Comparison of ENCODE assay signal across 13 mouse cellular contexts in the genomic region with DNA sequence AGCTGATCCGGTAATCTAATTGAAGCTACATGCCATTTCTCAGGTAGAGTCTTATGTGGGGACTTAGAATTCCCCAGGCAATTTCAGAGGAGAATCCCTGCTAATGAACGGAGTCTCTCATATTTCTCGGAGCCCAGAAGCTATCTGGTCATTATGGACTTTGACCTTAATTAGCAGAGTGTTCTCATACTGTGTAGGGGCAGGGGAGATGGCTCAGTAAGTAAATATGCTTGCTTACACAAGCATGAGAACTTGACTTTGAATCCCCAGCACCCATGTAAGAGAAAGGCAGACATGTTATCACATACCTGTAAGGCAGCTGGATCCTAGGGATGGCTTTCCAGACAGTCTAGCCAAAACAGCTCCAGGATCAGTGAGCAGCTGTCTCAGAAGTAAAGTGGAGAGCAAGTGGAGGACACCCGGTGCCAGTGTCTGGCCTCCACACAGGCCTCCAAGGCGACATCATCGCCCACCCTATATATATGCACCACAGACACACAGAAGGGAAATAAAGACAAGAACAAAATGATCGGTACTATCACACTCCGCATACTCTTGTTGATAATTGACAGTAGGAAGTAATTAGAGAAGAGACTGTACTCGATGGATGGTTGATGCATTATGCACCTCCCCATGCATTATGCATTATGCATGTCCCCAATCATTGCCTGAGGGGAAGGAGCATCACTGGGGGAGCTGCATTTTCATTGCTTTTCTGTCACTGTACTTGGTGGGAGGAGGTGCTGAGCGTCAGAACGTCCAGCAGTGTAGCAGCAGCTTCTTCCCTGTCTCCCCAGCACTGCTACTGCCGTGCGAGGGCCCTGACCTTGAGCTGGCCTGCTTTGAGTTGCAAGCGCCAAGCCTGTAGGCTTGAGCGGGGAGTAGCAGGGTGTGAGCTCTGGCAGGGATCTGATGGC. TPM values are rescaled to one million over a fixed set of nuclear protein-coding genes. Genes with fewer than 3 reads are reported as not detected.
DNase-seq lines count a peak whose midpoint lies in the region; ATAC-seq and TF ChIP-seq lines count a peak whose summit lies in the region.
"Had no signal": no experiment of that assay in that cellular context is flagged by ENCODE, and none has a peak within 500 bp of the region (broad histone marks: within the 10 kb centered on the region; RNA-seq: fewer than 3 reads in every experiment).

No protein-coding gene starts in this region.

- no peak for TF ChIP-seq CTCF in liver, postnatal 0 days (IDR thresholded peaks at IDR 0.05; ENCODE audit: low read depth)

- 84% methylated on average over 15 of the region's 15 CpGs for WGBS in liver, postnatal 0 days (ENCODE audit: insufficient replicate concordance)
- 87% methylated on average over 15 of the region's 15 CpGs for WGBS in liver, embryonic 12.5 days (ENCODE audit: insufficient replicate concordance)
- WGBS in hindbrain, embryonic 12.5 days, result 72% methylated on average over 15 of the region's 15 CpGs
- WGBS in neural tube, embryonic 13.5 days, result 59% methylated on average over 15 of the region's 15 CpGs

- no peak overlapping the region for H3K4me3 ChIP-seq in liver, postnatal 0 days (ENCODE audit: low read depth, low read length)
- H3K4me3 ChIP-seq in liver, embryonic 12.5 days, result no peak overlapping the region
- no peak overlapping the region for H3K4me3 ChIP-seq in hindbrain, embryonic 12.5 days
- H3K4me3 ChIP-seq in neural tube, embryonic 13.5 days, result no peak overlapping the region
- H3K4me3 ChIP-seq: embryonic facial prominence, embryonic 15.5 days; heart, embryonic 15.5 days had no signal

- H3K27ac ChIP-seq in liver, postnatal 0 days (ENCODE audit: low read depth), result no peak overlapping the region
- H3K27ac ChIP-seq in liver, embryonic 12.5 days, result no peak overlapping the region
- peak overlapping the region; percentile 45 for H3K27ac ChIP-seq in hindbrain, embryonic 12.5 days
- peak overlapping the region; percentile 78 for H3K27ac ChIP-seq in neural tube, embryonic 13.5 days (replicated peaks)
- H3K27ac ChIP-seq: embryonic facial prominence, embryonic 15.5 days; heart, embryonic 15.5 days had no signal

- H3K27me3 ChIP-seq in liver, postnatal 0 days (ENCODE audit: insufficient read depth, low read length), result no peaks in the 10 kb centered on the region
- no peaks in the 10 kb centered on the region for H3K27me3 ChIP-seq in liver, embryonic 12.5 days (replicated peaks)
- no peaks in the 10 kb centered on the region for H3K27me3 ChIP-seq in hindbrain, embryonic 12.5 days
- no peaks in the 10 kb centered on the region for H3K27me3 ChIP-seq in neural tube, embryonic 13.5 days
- H3K27me3 ChIP-seq: embryonic facial prominence, embryonic 15.5 days; heart, embryonic 15.5 days had no signal

- H3K4me2 ChIP-seq in liver, postnatal 0 days (ENCODE audit: low read depth, low read length), result no peak overlapping the region
- no peak overlapping the region for H3K4me2 ChIP-seq in liver, embryonic 12.5 days
- H3K4me2 ChIP-seq in hindbrain, embryonic 12.5 days (replicated peaks), result no peak overlapping the region
- no peak overlapping the region for H3K4me2 ChIP-seq in neural tube, embryonic 13.5 days
- H3K4me2 ChIP-seq: embryonic facial prominence, embryonic 15.5 days; heart, embryonic 15.5 days; liver, embryonic 11.5 days had no signal

- H3K9me3 ChIP-seq in liver, postnatal 0 days (ENCODE audit: low read length), result no peaks in the 10 kb centered on the region
- H3K9me3 ChIP-seq in liver, embryonic 12.5 days (replicated peaks), result no peaks in the 10 kb centered on the region
- no peaks in the 10 kb centered on the region for H3K9me3 ChIP-seq in hindbrain, embryonic 12.5 days (replicated peaks)
- no peaks in the 10 kb centered on the region for H3K9me3 ChIP-seq in neural tube, embryonic 13.5 days
- H3K9me3 ChIP-seq: embryonic facial prominence, embryonic 15.5 days; heart, embryonic 15.5 days had no signal

- ATAC-seq in liver, postnatal 0 days, result peak; percentile 56
- no peak for ATAC-seq in liver, embryonic 12.5 days
- ATAC-seq in hindbrain, embryonic 12.5 days (ENCODE audit: low FRiP score), result peak; percentile 76
- peak; percentile 77 for ATAC-seq in neural tube, embryonic 13.5 days (ENCODE audit: low read depth)

- no peak for DNase-seq in liver, postnatal 0 days
- peak; percentile 40 for DNase-seq in brain, adult 2 months (ENCODE audit: low read depth, low spot score)
- no peak for DNase-seq in right cerebral cortex, postnatal 25 days
- DNase-seq in thymus, postnatal 36 days, result no peak
- DNase-seq: cerebellum, postnatal 36 days; gastrocnemius, postnatal 10 days had no signal

- H3K36me3 ChIP-seq in liver, postnatal 0 days (replicated peaks; ENCODE audit: insufficient read depth, low read length), result peaks cover 68% of the 10 kb centered on the region
- peaks cover 97% of the 10 kb centered on the region for H3K36me3 ChIP-seq in liver, embryonic 12.5 days
- H3K36me3 ChIP-seq in hindbrain, embryonic 12.5 days, result peaks cover 65% of the 10 kb centered on the region
- peaks cover 82% of the 10 kb centered on the region for H3K36me3 ChIP-seq in neural tube, embryonic 13.5 days

- no peaks in the 10 kb centered on the region for H3K4me1 ChIP-seq in liver, postnatal 0 days (ENCODE audit: insufficient read depth)
- no peaks in the 10 kb centered on the region for H3K4me1 ChIP-seq in liver, embryonic 12.5 days
- H3K4me1 ChIP-seq in hindbrain, embryonic 12.5 days, result no peaks in the 10 kb centered on the region
- H3K4me1 ChIP-seq in neural tube, embryonic 13.5 days (replicated peaks), result peaks cover 21% of the 10 kb centered on the region
- H3K4me1 ChIP-seq: embryonic facial prominence, embryonic 15.5 days; heart, embryonic 15.5 days had no signal

- no peak overlapping the region for H3K9ac ChIP-seq in liver, postnatal 0 days (replicated peaks)
- no peak overlapping the region for H3K9ac ChIP-seq in liver, embryonic 12.5 days
- H3K9ac ChIP-seq in hindbrain, embryonic 12.5 days, result no peak overlapping the region
- H3K9ac ChIP-seq in neural tube, embryonic 13.5 days, result 0 out of 2 replicates have a peak overlapping the region, but pooled peaks have one; percentile 13
- H3K9ac ChIP-seq: embryonic facial prominence, embryonic 15.5 days; heart, embryonic 15.5 days had no signal

- TF ChIP-seq EP300 in liver, postnatal 0 days (IDR thresholded peaks at IDR 0.05; ENCODE audit: low read depth), result no peak

RNA-seq across cellular contexts. Expression of a gene that starts 18.1 kb away (rescaled TPM):
- not detected in 2 replicates for polyA plus RNA-seq in liver, postnatal 0 days (2015; fragmentation: Nextera tagmentation; extraction: Ambion mirVana)
- not detected in 2 replicates for polyA plus RNA-seq in liver, embryonic 12.5 days (2016; fragmentation: Nextera tagmentation; extraction: Ambion mirVana)
- polyA plus RNA-seq in hindbrain, embryonic 12.5 days (2016; fragmentation: Nextera tagmentation; extraction: Ambion mirVana), result not detected in 2 replicates
- not detected in 2 replicates for polyA plus RNA-seq in neural tube, embryonic 13.5 days (2015; fragmentation: Nextera tagmentation; extraction: Ambion mirVana)
- polyA plus RNA-seq: embryonic facial prominence, embryonic 15.5 days; heart, embryonic 15.5 days; kidney, embryonic 14.5 days; liver, embryonic 11.5 days had no signal

RNA-seq across cellular contexts. Expression of a gene that starts 58.9 kb away (rescaled TPM):
- polyA plus RNA-seq in liver, postnatal 0 days (2015; fragmentation: Nextera tagmentation; extraction: Ambion mirVana), result 0.15 TPM in 1 of 2 replicates, not detected in the other
- polyA plus RNA-seq in liver, embryonic 12.5 days (2016; fragmentation: Nextera tagmentation; extraction: Ambion mirVana), result not detected in 2 replicates
- polyA plus RNA-seq in hindbrain, embryonic 12.5 days (2016; fragmentation: Nextera tagmentation; extraction: Ambion mirVana), result 0.36 and 0.53 TPM in 2 replicates
- 0.21 and 0.67 TPM in 2 replicates for polyA plus RNA-seq in neural tube, embryonic 13.5 days (2015; fragmentation: Nextera tagmentation; extraction: Ambion mirVana)
- polyA plus RNA-seq: heart, embryonic 15.5 days had no signal

RNA-seq across cellular contexts. Expression of a gene that starts 59.4 kb away (rescaled TPM):
- 22.0 and 22.2 TPM in 2 replicates for polyA plus RNA-seq in liver, postnatal 0 days (2015; fragmentation: Nextera tagmentation; extraction: Ambion mirVana)
- polyA plus RNA-seq in liver, embryonic 12.5 days (2016; fragmentation: Nextera tagmentation; extraction: Ambion mirVana), result 35.6 and 37.1 TPM in 2 replicates
- 55.4 and 55.6 TPM in 2 replicates for polyA plus RNA-seq in hindbrain, embryonic 12.5 days (2016; fragmentation: Nextera tagmentation; extraction: Ambion mirVana)
- polyA plus RNA-seq in neural tube, embryonic 13.5 days (2015; fragmentation: Nextera tagmentation; extraction: Ambion mirVana), result 45.7 and 49.3 TPM in 2 replicates

Comparison
In these comparisons a context has a peak if more than half of its experiments do, and no peak if none do; other contexts are left out.
1. H3K27ac ChIP-seq: peak in hindbrain, embryonic 12.5 days (single experiment) and neural tube, embryonic 13.5 days (single experiment); none in liver, postnatal 0 days (single experiment) and liver, embryonic 12.5 days (single experiment).